Mouse (Mus musculus): ENCODE results near the gene Slit3. TPM values are rescaled to one million over a fixed set of nuclear protein-coding genes. Genes with fewer than 3 reads are reported as not detected.

Slit3 gene
- total and polyA plus RNA-seq, 3 experiments = 0.55 to 4.8 (median 2.8) TPM

- Histone ChIP-seq H3K9ac (ENCODE audit: insufficient read depth, low read depth) (no peak overlapping the region), H3K9me3 (replicated peaks; ENCODE audit: low read length) (no peaks in the 10 kb centered on the region), H3K27ac (ENCODE audit: insufficient read depth, low read depth) (no peak overlapping the region), H3K4me2 (ENCODE audit: insufficient read depth, low read depth, poor library complexity, severe bottlenecking) (no peak overlapping the region), H3K4me1 (ENCODE audit: control insufficient read depth in 1 of 2, insufficient read depth in 2 of 2) (peaks cover 0 to 24% of the 10 kb centered on the region in 2 experiments; a peak in 2 of 4 replicates), H3K27me3 (replicated peaks) (no peaks in the 10 kb centered on the region), H3K4me3 (replicated peaks in 1 of 3; ENCODE audit: low read depth in 2 of 3, low read length in 2 of 3, poor library complexity in 1 of 3) (no peak overlapping the region), H3K79me2 (replicated peaks; ENCODE audit: control insufficient read depth, extremely low read depth, insufficient read depth, poor library complexity, severe bottlenecking) (no peaks in the 10 kb centered on the region), H3K36me3 (replicated peaks in 1 of 2; ENCODE audit: control insufficient read depth in 1 of 2, insufficient read depth in 1 of 2, low read length in 1 of 2) (no peaks in the 10 kb centered on the region)
- dilution Hi-C loops (cut with MboI; ENCODE audit: extremely low pct_ligation_motif_present, extremely low pct_unique_long_range_greater_than_20kb, low sequenced_read_pairs) = no loop called here
- DNase-seq (ENCODE audit: extremely low read depth) = no peak
- TF ChIP-seq MAX (IDR thresholded peaks at IDR 0.05; ENCODE audit: low read length) (no peak), ZMIZ1 (IDR thresholded peaks at IDR 0.05; ENCODE audit: low read depth, low read length) (no peak), TCF12 (IDR thresholded peaks at IDR 0.05; ENCODE audit: low read depth, low read length) (no peak), IRF4 (IDR thresholded peaks at IDR 0.05; ENCODE audit: low read depth, low read length) (no peak)
- in situ Hi-C loops (cut with MboI; ENCODE audit: low pct_ligation_motif_present, low pct_unique_long_range_greater_than_20kb, low sequenced_read_pairs) = no loop called here
Measured at GRCm38 (mm10) chr11:35458068-35458467, 337.0 kb downstream of the Slit3 start.

- no peak for DNase-seq (ENCODE audit: extremely low read depth)
- Histone ChIP-seq H3K36me3 (replicated peaks in 1 of 2; ENCODE audit: control insufficient read depth in 1 of 2, insufficient read depth in 1 of 2, low read length in 1 of 2) (no peaks in the 10 kb centered on the region), H3K4me2 (ENCODE audit: insufficient read depth, low read depth, poor library complexity, severe bottlenecking) (no peak overlapping the region), H3K27me3 (replicated peaks) (no peaks in the 10 kb centered on the region), H3K4me3 (replicated peaks in 1 of 3; ENCODE audit: low read depth in 2 of 3, low read length in 2 of 3, poor library complexity in 1 of 3) (no peak overlapping the region), H3K4me1 (ENCODE audit: control insufficient read depth in 1 of 2, insufficient read depth in 2 of 2) (no peaks in the 10 kb centered on the region), H3K79me2 (replicated peaks; ENCODE audit: control insufficient read depth, extremely low read depth, insufficient read depth, poor library complexity, severe bottlenecking) (no peaks in the 10 kb centered on the region), H3K27ac (ENCODE audit: insufficient read depth, low read depth) (no peak overlapping the region), H3K9me3 (replicated peaks; ENCODE audit: low read length) (no peaks in the 10 kb centered on the region), H3K9ac (ENCODE audit: insufficient read depth, low read depth) (no peak overlapping the region)
- no peak for TF ChIP-seq MYC (IDR thresholded peaks at IDR 0.05; ENCODE audit: low read depth, low read length)
- in situ Hi-C loops (cut with MboI; ENCODE audit: low pct_ligation_motif_present, low pct_unique_long_range_greater_than_20kb, low sequenced_read_pairs) (no loop called here), dilution Hi-C loops (cut with MboI; ENCODE audit: extremely low pct_ligation_motif_present, extremely low pct_unique_long_range_greater_than_20kb, low sequenced_read_pairs) (no loop called here)
Measured at GRCm38 (mm10) chr11:35466701-35467100, 345.7 kb downstream of the Slit3 start.

GRCm38 (mm10) chr11:35468847-35469246, 347.8 kb downstream of the Slit3 start:
- H3K4me1 ChIP-seq (ENCODE audit: control insufficient read depth in 1 of 2, insufficient read depth in 2 of 2) = peaks cover 0 to 10% of the 10 kb centered on the region in 2 experiments; a peak in 1 of 4 replicates
- in situ Hi-C loops (cut with MboI; ENCODE audit: low pct_ligation_motif_present, low pct_unique_long_range_greater_than_20kb, low sequenced_read_pairs) (no loop called here), dilution Hi-C loops (cut with MboI; ENCODE audit: extremely low pct_ligation_motif_present, extremely low pct_unique_long_range_greater_than_20kb, low sequenced_read_pairs) (no loop called here)
- H3K9me3 ChIP-seq (replicated peaks; ENCODE audit: low read length) = no peaks in the 10 kb centered on the region
- no peak overlapping the region for H3K27ac ChIP-seq (ENCODE audit: insufficient read depth, low read depth)
- H3K9ac ChIP-seq (ENCODE audit: insufficient read depth, low read depth) = no peak overlapping the region
- no peak for DNase-seq (ENCODE audit: extremely low read depth)
- H3K4me3 ChIP-seq (replicated peaks in 1 of 3; ENCODE audit: low read depth in 2 of 3, low read length in 2 of 3, poor library complexity in 1 of 3) = no peak overlapping the region
- H3K27me3 ChIP-seq (replicated peaks) = no peaks in the 10 kb centered on the region
- no peaks in the 10 kb centered on the region for H3K36me3 ChIP-seq (replicated peaks in 1 of 2; ENCODE audit: control insufficient read depth in 1 of 2, insufficient read depth in 1 of 2, low read length in 1 of 2)
- no peak overlapping the region for H3K4me2 ChIP-seq (ENCODE audit: insufficient read depth, low read depth, poor library complexity, severe bottlenecking)
- H3K79me2 ChIP-seq (replicated peaks; ENCODE audit: control insufficient read depth, extremely low read depth, insufficient read depth, poor library complexity, severe bottlenecking) = no peaks in the 10 kb centered on the region
- TF ChIP-seq IRF4 (IDR thresholded peaks at IDR 0.05; ENCODE audit: low read depth, low read length) (no peak), MEF2A (IDR thresholded peaks at IDR 0.05; ENCODE audit: borderline replicate concordance, low read depth, low read length) (no peak), ZMIZ1 (IDR thresholded peaks at IDR 0.05; ENCODE audit: low read depth, low read length) (no peak), RAD21 (IDR thresholded peaks at IDR 0.05; ENCODE audit: low read depth, low read length) (no peak), USF2 (conservative IDR thresholded peaks at IDR 0.05; ENCODE audit: low read depth, low read length) (no peak), CHD1 (IDR thresholded peaks at IDR 0.05; ENCODE audit: low read depth, low read length) (no peak), GABPA (IDR thresholded peaks at IDR 0.05; ENCODE audit: insufficient replicate concordance, low read depth, low read length) (no peak)
